Mouse (Mus musculus) lung, adult 2 months (tissue): Measurements from ENCODE around the gene AW551984.

ENCODE experiments used
- CTCF ChIP-seq: fragments of 200-500 bp; IDR thresholded peaks from 2 replicates; pipeline ENCODE4 v1.5.1; 2011; ENCODE audit warnings: mild to moderate bottlenecking, low read length, control low read depth; ENCODE audit not compliant: insufficient read depth
- POLR2A ChIP-seq: fragments of 200-500 bp; IDR thresholded peaks from 2 replicates; pipeline ENCODE4 v1.6.1; 2011; ENCODE audit warnings: low read depth, mild to moderate bottlenecking, control low read depth, low read length, borderline replicate concordance; ENCODE audit errors: extremely low read depth

DNA sequence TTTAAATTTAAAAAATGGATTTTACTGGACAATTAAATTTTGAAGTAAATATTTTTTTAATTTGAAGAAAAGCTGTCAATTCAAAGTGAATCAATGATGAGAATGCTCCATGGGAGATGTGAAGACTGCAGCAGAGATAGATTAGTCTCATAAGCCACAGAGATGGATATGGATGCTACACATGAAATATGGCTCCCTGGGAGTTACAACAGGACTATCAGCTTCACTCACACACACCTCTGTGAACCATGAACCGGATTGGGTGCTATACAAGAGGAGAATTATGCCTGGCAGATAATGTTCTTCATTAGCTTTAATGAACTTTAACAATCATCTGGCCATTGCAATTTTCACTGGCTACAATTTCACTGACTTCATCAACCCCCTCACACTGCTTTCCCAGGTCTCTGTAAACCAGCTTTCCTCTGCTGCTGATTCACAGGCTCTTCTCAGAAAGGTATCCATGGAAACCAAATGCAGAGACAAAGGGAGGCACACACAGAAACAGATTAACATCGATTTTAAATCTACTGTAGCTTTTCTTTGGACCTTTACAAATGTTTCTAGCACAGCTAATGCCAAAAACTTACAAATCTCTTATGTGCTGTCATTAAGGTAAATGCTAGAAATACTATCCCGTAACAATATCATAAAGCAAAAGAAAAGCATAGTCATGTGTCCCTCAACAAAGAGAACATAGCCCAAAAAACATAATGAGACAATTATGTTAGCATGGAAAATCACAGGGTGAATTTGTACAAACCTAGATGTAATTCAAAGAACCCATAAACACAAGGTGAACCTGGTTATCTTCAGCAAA, 46.5 kb downstream of the AW551984 start:
- TF ChIP-seq CTCF: no peak
- no peak for TF ChIP-seq POLR2A
